Mouse (Mus musculus) MEL (cell line): ENCODE data around the gene March4.

Experiments used
- CTCF ChIP-seq, 3 experiments: IDR thresholded peaks in 2 of 3; conservative IDR thresholded peaks in 1 of 3; 2 replicates each; pipeline ENCODE4 v1.5.1; 2011 to 2012; ENCODE audit warnings: low read length in 3 of 3, low read depth in 2 of 3, mild to moderate bottlenecking in 2 of 3, improper control_type of control experiment in 1 of 3, inconsistent platforms in 1 of 3, mixed read lengths in 1 of 3, moderate library complexity in 1 of 3; ENCODE audit not compliant: control insufficient read depth in 1 of 3, insufficient read depth in 1 of 3, poor library complexity in 1 of 3, severe bottlenecking in 1 of 3
- E2F4 ChIP-seq: IDR thresholded peaks from 2 replicates; pipeline ENCODE4 v1.6.1; 2011; ENCODE audit warnings: low read depth, low read length, improper control_type of control experiment, borderline replicate concordance
- EP300 ChIP-seq, 2 experiments: IDR thresholded peaks; 2 replicates each; pipeline ENCODE4 v1.6.1; 2011; ENCODE audit warnings: improper control_type of control experiment in 2 of 2, low read length in 2 of 2, low read depth in 1 of 2, mild to moderate bottlenecking in 1 of 2
- POLR2A ChIP-seq, 2 experiments: IDR thresholded peaks; 2 replicates each; pipeline ENCODE4 v1.6.1; 2011 to 2012; ENCODE audit warnings: low read length in 2 of 2, mild to moderate bottlenecking in 2 of 2, control low read depth in 1 of 2, improper control_type of control experiment in 1 of 2, low read depth in 1 of 2, moderate library complexity in 1 of 2; ENCODE audit not compliant: control insufficient read depth in 1 of 2, insufficient read depth in 1 of 2, poor library complexity in 1 of 2
- RAD21 ChIP-seq: IDR thresholded peaks from 2 replicates; pipeline ENCODE4 v1.6.1; 2011; ENCODE audit warnings: mild to moderate bottlenecking, low read depth, low read length, improper control_type of control experiment
- TBP ChIP-seq: IDR thresholded peaks from 2 replicates; pipeline ENCODE4 v1.8.0; 2011; ENCODE audit warnings: low read depth, low read length, improper control_type of control experiment
- UBTF ChIP-seq: IDR thresholded peaks from 2 replicates; pipeline ENCODE4 v1.6.1; 2012; ENCODE audit warnings: low read depth, mild to moderate bottlenecking, inconsistent platforms, low read length, improper control_type of control experiment, moderate library complexity, borderline replicate concordance; ENCODE audit not compliant: insufficient read depth
- USF1 ChIP-seq: IDR thresholded peaks from 2 replicates; pipeline ENCODE4 v1.6.1; 2014; ENCODE audit warnings: low read depth, mild to moderate bottlenecking, inconsistent platforms, low read length, improper control_type of control experiment, moderate library complexity
- ZMIZ1 ChIP-seq: IDR thresholded peaks from 2 replicates; pipeline ENCODE4 v1.6.1; 2012; ENCODE audit warnings: low read depth, mild to moderate bottlenecking, inconsistent platforms, low read length, improper control_type of control experiment, moderate library complexity

- no peak for TF ChIP-seq CTCF (IDR thresholded peaks at IDR 0.05 in 2 of 3, conservative IDR thresholded peaks at IDR 0.05 in 1 of 3; ENCODE audit: control insufficient read depth in 1 of 3, insufficient read depth in 1 of 3, low read depth in 2 of 3, low read length in 3 of 3, poor library complexity in 1 of 3, severe bottlenecking in 1 of 3)
- no peak for TF ChIP-seq POLR2A (IDR thresholded peaks at IDR 0.05; ENCODE audit: control insufficient read depth in 1 of 2, insufficient read depth in 1 of 2, low read depth in 1 of 2, low read length in 2 of 2, poor library complexity in 1 of 2)
- no peak for TF ChIP-seq UBTF
- TF ChIP-seq ZMIZ1 = no peak
- TF ChIP-seq RAD21 = no peak
- no peak for TF ChIP-seq TBP
- TF ChIP-seq E2F4 = no peak
- no peak for TF ChIP-seq USF1
- no peak for TF ChIP-seq EP300 (IDR thresholded peaks at IDR 0.05; ENCODE audit: low read depth in 1 of 2, low read length in 2 of 2)
Measured at GRCm38 (mm10) chr1:72406505-72407079, 130.1 kb downstream of the March4 start.
